Mouse (Mus musculus) layer of hippocampus, adult 2 months (tissue): ENCODE data around the gene Xpnpep3. TPM values are rescaled to one million over a fixed set of nuclear protein-coding genes. Genes with fewer than 3 reads are reported as not detected.
"Not testable (repeated sequence)": the region's sequence is repeated elsewhere in the genome, so short reads cannot be mapped to it uniquely, and the experiment has no call there.

Experiments
- DNase-seq, 2 experiments: peaks; one replicate each; pipeline ENCODE4 v3.0.0; 2022; ENCODE audit warnings: low spot score in 2 of 2
- H3K27ac ChIP-seq: fragments of 200-600 bp; 2 replicates; pipeline ENCODE4 v1.8.1; 2022
- H3K4me3 ChIP-seq: fragments of 200-600 bp; 2 replicates; pipeline ENCODE4 v1.8.1; 2022; ENCODE audit warnings: mild to moderate bottlenecking
- CTCF ChIP-seq: fragments of 200-600 bp; conservative IDR thresholded peaks from 2 replicates; pipeline ENCODE4 v1.8.1; 2022; ENCODE audit warnings: antibody characterized with exemption, mild to moderate bottlenecking, moderate library complexity
- total RNA-seq, 2 experiments: library from RNA; stranded (reverse); gene quantifications; 2 replicates each; pipeline ENCODE4 v1.2.3; 2021

Xpnpep3 gene
- total RNA-seq, 2 experiments from 2014 or later = 17.0 to 17.9 TPM

DNA sequence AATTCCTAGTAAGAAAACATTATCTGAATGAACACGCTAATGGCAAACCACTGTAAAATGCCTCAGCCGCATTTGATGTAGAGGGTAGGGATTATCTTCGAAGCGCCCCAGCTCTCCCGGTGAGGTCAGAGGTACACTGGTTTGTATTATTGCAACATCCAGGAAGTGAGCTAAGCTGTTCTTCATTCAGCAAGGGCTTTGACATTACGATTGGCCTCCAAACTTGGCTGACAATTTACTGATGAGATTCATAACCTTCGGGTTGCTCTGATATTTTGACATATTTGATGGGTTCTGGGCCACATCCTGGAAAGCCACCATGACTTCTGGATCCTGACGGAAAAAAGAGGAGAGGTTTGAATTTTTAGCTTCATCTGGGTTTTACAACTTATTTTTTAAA lies 34.7 kb upstream of the Xpnpep3 start:
- Histone ChIP-seq H3K27ac (no peak overlapping the region), H3K4me3 (no peak overlapping the region)
- TF ChIP-seq CTCF = no peak
- DNase-seq = no peak

GRCm38 (mm10) chr15:81366241-81366640 lies 33.7 kb upstream of the Xpnpep3 start:
- H3K27ac ChIP-seq = no peak overlapping the region
- no peak overlapping the region for H3K4me3 ChIP-seq
- no peak for DNase-seq
- no peak for TF ChIP-seq CTCF

GRCm38 (mm10) chr15:81368601-81369000 lies 31.3 kb upstream of the Xpnpep3 start:
- TF ChIP-seq CTCF = no peak
- no peak overlapping the region for H3K4me3 ChIP-seq
- DNase-seq = no peak
- no peak overlapping the region for H3K27ac ChIP-seq

DNA sequence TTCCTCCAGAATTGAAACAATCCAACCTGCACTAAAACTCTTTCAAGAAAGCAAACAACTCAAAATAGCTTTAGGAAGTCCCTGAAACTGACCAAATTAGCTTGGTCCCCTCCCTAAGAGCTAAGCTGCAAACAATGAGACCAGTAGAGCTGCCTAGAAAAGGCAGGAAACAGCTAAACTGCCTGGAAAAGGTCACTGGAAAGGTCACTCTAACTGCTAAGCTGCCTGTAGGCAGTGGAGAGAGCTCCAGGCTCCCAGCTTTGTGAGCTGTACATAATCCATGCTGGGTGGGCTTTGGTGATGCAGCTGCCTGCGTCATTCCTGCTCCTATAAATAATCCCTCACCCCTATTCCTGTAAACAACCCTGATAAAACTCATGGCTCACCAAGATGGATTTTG lies 29.6 kb upstream of the Xpnpep3 start:
- H3K27ac ChIP-seq = no peak overlapping the region

DNA sequence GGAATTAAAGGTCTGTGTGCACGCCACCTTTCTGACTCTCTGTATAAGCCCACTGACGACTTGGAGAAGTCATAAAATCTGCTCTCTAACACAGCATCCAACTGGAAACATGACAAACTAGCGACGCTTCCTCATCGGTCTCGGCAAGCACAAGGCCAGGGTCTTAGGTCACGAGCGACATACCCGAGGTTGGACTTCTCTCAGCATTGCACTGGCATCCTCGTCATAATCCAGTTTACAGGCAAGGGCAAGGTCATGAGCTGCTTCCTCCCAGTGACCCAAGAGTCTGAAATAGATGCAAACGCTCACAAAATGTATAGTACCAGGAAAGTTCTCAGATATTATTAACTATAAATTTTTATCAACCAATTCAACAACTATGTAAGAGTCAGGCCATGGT lies 25.3 kb upstream of the Xpnpep3 start:
- Histone ChIP-seq H3K4me3 (no peak overlapping the region), H3K27ac (no peak overlapping the region)
- TF ChIP-seq CTCF = no peak
- no peak for DNase-seq

More for the DNA sequence above, 29.6 kb upstream of the Xpnpep3 start:
- H3K4me3 ChIP-seq = no peak overlapping the region
- TF ChIP-seq CTCF = no peak
- no peak for DNase-seq

DNA sequence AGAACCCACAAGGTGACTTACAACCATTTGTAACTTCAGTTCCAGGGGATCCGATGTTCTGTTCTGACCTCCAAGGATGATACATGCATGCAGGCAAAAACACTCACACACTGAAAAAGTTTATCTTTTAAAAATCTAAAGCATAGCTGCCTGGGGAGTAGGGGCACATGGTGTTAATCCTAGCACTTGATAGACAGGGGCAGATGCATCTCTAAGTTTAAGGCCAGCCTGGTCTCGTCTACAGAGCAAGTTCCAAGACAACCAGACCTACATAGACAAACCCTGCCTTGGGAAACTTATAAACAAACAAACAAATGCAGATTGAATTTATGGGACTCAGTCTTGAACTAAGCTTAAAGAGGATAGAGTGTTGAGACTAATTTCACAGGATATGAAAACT lies 21.1 kb upstream of the Xpnpep3 start:
- TF ChIP-seq CTCF = no peak
- DNase-seq = no peak

GRCm38 (mm10) chr15:81386327-81386726 lies 13.6 kb upstream of the Xpnpep3 start:
- peak; percentile 55 for TF ChIP-seq CTCF

More for the DNA sequence above, 21.1 kb upstream of the Xpnpep3 start:
- H3K27ac ChIP-seq = no peak overlapping the region
- H3K4me3 ChIP-seq = no peak overlapping the region

DNA sequence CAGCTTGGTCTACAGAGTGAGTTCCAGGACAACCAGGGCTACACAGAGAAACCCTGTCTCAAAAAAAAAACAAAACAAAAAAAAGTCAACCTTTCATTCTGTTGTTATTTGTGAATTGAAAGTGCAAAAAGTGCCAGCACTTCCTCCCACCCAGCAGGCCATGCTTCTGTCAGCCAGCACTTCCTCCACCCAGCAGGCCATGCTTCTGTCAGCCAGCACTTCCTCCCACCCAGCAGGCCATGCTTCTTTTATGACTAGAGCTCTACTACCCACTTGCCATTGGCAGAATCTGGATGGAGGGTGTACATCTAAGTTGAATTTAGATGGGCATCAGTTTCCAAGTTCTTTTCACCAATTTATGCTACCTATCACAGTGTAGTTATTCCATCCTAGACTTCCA lies 6.9 kb upstream of the Xpnpep3 start:
- peak; percentile 49 to 57 for DNase-seq
- Histone ChIP-seq H3K27ac (no peak overlapping the region), H3K4me3 (no peak overlapping the region)
- no peak for TF ChIP-seq CTCF

More at GRCm38 (mm10) chr15:81386327-81386726, 13.6 kb upstream of the Xpnpep3 start:
- Histone ChIP-seq H3K4me3 (no peak overlapping the region), H3K27ac (no peak overlapping the region)
- DNase-seq = no peak

DNA sequence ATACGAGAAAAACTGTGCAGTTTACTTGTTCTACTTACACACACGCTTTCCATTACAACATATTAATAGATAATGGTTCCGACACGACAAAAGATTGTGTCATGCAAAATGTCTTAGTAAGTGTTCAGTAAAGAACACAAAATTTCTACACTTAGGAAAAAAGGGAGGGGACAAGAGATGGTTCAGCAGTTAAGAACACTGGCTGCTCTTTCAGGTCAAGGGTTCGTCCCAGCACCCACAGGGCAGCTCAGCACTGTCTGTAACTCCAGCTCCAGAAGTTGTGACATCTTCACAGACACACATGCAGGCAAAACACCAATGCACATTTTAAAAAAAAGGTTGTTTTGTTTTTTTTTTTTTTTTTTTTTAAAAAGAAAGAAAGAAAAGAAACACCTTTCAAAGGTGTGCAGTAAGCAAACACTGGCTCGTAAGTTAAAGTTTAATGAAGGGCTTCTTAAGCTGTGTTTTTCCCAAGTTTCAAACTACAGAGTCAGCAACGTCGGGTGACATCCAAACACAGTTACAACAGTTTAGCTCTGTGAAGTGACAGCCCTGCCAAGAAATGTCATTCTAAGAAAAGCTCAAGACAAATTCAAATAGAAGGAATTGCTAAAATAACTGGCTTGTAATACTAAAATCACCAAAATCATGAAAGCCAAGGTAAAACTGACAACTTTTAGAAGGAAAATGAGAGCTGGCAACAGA lies 5.6 kb upstream of the Xpnpep3 start:
- Histone ChIP-seq H3K27ac (no peak overlapping the region), H3K4me3 (no peak overlapping the region)
- no peak for TF ChIP-seq CTCF
- no peak for DNase-seq

GRCm38 (mm10) chr15:81398189-81398588 lies 1.7 kb upstream of the Xpnpep3 start:
- H3K4me3 ChIP-seq = peak overlapping the region; percentile 66
- peak overlapping the region; percentile 100; the same call in 1 of the 2 replicates for H3K27ac ChIP-seq
- no peak for DNase-seq
- no peak for TF ChIP-seq CTCF

- Histone ChIP-seq H3K27ac (peak overlapping the region; percentile 100), H3K4me3 (peak overlapping the region; percentile 66)
- no peak for TF ChIP-seq CTCF
- DNase-seq = no peak
Observed at GRCm38 (mm10) chr15:81399297-81399637, 671 bp upstream of the Xpnpep3 start.

DNA sequence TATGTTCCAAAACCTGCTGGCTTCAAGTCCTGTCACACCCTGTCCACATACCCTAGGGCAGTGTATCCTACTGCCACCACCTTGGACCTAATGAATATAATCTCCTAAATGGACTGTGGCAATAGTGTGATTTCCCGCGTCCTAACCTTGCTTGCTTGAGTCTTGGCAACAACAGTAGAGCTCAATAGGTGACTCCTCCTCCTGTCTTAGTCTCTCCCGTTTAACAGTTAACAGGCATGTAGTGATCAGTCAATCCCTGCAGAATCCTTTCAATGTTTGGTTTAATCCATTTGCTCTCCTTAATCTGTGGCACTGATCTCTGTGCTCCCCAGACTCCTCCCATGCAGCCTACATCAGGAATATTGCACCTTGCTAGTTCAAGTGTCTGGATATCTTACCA lies 5.1 kb downstream of the Xpnpep3 start:
- TF ChIP-seq CTCF = no peak
- DNase-seq = no peak
- no peak overlapping the region for H3K27ac ChIP-seq

DNA sequence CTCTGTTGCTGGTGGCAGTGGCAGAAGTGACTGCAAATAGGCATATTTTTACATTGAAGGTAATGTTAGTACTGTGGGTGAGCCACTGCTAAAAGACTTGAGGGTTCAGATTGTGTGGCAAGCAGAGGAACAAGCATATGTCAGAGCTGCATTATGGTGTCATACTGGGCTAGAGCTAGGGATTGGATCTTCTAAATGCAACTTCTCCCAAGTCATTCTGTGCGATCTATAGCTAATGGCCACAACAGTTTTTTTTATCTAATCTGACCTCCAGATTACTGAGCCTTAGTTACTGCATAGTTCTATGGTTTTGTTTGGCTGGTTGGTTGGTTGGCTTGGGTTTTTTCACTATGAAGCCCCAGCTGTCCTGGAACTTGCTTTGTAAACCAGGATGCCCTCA lies 8.3 kb downstream of the Xpnpep3 start, which contains the start of gene Dnajb7:
TSS of gene Dnajb7 (minus strand) at position 101 of the 400 bp plus-strand sequence.
- no peak for DNase-seq
- Histone ChIP-seq H3K27ac (no peak within 1 kb of the TSS), H3K4me3 (no peak within 1 kb of the TSS)
- TF ChIP-seq CTCF = no peak

More for the DNA sequence above, 5.1 kb downstream of the Xpnpep3 start:
- H3K4me3 ChIP-seq = no peak overlapping the region

- not testable (repeated sequence) for H3K27ac ChIP-seq, DNase-seq, H3K4me3 ChIP-seq
Observed at GRCm38 (mm10) chr15:81416763-81417310, 16.9 kb downstream of the Xpnpep3 start.
